Mouse (Mus musculus) cerebellum, postnatal 25 days (tissue): ENCODE measurements at regions not wholly inside any gene's neighbourhood (a gene's known extent, or its start where the extent isn't known, plus 50 kb on each side); places are given as distances from the start of the nearest gene placed in this dataset.
A peak's percentile ranks its signal among the peaks of the same experiment; 100 is the strongest.

ENCODE experiments used
- DNase-seq, 2 experiments: peaks; one replicate each; pipeline ENCODE4 v3.0.0; 2021; ENCODE audit warnings: mixed read lengths in 2 of 2

GRCm38 (mm10) chr4:53915326-53915725 lies 89.5 kb downstream of the Tmem38b start:
- DNase-seq: no peak

- DNase-seq: peak in 1 of 2 experiments; percentile 47
Measured at GRCm38 (mm10) chr4:53919188-53919587, 93.3 kb downstream of the Tmem38b start.

- no peak for DNase-seq
Measured at GRCm38 (mm10) chr4:53920587-53920986, 94.7 kb downstream of the Tmem38b start.

DNA sequence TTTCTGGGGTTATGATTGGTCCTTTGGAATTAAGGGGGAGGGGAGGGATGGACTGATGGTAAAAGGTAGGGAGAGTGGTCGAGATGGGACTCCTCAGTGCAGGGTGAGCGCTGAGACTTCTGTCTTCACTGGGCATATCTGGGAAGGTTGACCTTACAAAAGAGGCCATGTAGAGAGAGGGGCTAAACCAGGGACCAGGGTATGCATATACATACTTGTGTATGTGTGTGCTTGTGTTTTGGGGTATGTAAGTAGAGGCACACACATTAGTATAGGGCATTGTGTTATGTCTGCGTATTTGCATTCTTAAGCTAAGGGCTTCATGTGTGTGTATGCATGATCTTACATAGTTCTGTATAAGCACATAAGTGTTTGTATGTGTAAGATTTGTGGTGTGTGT lies 105.2 kb downstream of the Tmem38b start:
- DNase-seq: no peak

GRCm38 (mm10) chr4:53931499-53931898 lies 105.7 kb downstream of the Tmem38b start:
- DNase-seq: peak; percentile 23 to 45

- DNase-seq: no peak
Measured at GRCm38 (mm10) chr4:53935306-53935705, 109.5 kb downstream of the Tmem38b start.

DNA sequence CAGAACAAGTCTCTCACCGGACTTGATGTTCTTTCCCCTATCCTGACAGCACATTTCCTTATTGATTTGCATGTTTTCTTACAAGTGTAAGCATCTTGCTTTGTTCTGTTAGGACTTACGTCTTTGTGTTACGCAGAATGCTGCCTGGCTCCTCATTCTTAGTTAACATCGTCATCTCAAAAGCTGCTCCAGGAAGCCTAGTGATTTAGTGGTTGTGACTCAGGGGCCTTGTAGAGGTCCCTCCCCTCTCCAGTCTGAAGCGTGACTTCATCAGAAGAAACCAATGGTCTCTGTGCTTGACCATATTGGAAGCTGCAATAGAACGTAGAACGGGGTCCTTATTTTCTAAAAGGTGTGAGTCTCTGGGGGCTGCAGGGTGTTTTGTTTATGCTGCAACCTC lies 122.9 kb downstream of the Tmem38b start:
- DNase-seq: no peak

GRCm38 (mm10) chr4:53949164-53949563 lies 123.3 kb downstream of the Tmem38b start:
- DNase-seq: no peak

DNA sequence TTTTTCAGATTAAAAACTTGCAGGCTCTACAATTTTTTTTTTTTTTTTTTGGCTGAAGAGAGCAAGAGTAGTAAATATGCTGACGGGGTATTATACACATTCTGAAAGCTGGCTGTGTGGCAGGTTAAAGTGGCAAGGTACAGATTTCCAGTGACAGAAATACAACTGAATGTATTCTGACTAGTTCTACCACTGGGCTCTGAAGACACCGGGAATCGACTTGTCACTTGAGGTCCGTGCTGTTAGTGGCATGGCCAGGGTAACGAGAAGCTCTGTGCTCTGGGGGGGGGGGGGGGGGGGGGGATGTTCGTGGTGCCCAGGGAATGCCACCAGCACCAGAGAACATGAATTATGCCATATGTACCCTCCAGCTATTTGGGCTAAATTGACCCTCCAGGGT lies 124.7 kb downstream of the Tmem38b start:
- DNase-seq: no peak

DNA sequence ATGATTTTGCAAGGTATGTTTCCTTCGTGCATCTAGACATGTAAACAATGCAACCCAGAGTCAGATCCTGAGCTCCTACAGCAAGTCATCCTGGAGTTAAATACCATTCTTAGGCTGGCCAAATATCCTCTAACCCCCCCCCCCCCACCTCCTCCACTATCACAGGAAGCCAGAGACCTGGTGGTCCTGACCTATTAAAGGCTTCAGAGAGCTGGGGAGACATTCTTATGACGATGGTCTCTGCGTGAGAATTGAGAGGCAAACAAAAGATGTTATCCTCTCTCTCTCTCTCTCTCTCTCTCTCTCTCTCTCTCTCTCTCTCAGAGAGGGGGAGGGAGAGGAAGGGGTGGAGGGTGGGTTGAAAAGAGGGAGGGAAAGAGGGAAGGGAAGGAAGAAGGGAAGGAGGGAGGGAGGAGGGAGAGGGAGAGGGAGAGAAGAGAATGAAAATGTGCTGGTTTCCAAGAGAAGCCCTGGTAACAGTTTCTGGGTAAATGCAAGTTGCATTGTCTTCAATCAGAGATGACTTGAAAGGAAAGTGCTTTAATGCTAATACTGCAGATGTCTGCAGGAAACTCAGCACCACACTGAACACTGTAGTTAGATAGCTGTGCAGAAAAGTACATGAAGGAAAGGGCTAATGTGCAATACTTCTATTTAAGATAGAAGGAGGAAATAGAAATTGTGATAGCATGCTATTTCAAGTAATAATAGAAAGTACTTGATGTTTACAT lies 125.3 kb downstream of the Tmem38b start:
- DNase-seq: no peak

- no peak for DNase-seq
Measured at GRCm38 (mm10) chr4:53951734-53952109, 125.9 kb downstream of the Tmem38b start.

DNA sequence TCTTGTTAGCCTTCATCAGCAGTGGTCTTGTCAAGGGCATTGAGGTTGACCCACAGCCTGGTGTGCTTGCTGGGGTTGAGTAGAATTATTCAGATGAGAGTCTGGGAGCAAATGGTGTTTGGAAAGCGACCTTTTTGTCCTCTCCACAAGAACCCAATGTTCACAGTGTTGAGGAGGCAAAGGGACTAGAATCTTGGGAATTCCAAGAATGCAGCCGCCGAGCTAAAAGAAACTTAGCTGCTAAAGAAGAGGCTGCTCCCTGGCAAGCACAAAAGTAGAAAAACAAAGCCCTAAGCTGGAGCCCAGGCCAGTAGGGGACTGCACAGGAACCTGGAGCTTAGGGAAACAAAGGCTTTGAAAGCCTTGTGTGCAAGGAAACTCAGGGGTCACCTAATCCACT lies 126.4 kb downstream of the Tmem38b start:
- DNase-seq: no peak

GRCm38 (mm10) chr4:53962458-53962857 lies 136.6 kb downstream of the Tmem38b start:
- no peak for DNase-seq

- no peak for DNase-seq
Measured at GRCm38 (mm10) chr4:53970461-53970860, 144.6 kb downstream of the Tmem38b start.

GRCm38 (mm10) chr4:53970960-53971359 lies 145.1 kb downstream of the Tmem38b start:
- DNase-seq: no peak

DNA sequence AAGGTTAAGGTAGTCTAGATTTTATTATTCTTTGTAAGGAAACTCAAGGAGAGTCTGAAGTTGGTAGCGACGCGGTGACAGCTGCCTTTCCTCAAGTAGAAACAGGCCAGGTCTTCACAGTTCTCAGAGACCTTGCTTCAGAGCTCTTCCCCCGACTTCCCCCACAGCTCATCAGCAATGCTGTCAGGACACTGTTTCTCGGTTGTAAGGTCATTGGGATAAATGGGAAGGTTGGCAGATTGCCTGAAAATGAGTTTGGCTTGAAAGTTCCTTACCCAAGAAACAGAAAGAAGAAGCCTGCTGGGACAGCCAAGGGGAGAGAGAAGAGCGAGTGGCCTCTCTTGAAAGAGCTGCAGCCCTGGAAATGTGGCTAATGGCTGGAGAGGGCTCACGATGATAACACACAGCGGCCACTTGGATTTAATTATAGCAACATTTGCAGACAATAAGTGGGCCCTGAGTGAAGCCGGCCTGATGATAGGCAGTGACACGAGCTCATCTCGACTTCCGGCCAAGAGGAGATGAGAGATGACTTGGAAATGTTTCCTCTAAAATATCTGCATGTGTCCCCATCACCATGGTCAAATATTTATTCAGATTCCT lies 150.3 kb downstream of the Tmem38b start:
- no peak for DNase-seq

GRCm38 (mm10) chr4:53986519-53987301 lies 160.9 kb downstream of the Tmem38b start:
- DNase-seq: no peak

DNA sequence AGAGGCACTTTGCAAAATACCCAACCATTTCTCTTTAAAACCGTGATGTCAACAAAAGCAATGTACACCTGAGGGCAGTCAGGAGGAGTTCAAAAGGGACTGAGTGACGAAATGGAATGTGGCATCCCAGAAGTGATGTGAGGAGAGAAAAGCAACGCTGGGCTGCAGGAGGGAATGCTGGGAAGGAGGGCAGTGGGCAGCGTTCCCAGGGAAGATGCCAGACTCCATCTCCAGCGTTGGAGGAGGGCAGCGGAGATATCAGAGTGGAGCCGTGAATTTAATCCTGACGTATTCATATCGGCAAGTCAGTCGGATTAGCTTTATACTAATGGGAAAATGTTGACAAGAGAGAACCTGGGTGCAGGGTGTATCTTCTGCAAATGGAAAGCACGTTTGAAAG lies 161.7 kb downstream of the Tmem38b start:
- DNase-seq: peak; percentile 41 to 64

- DNase-seq: no peak
Measured at GRCm38 (mm10) chr4:54021069-54021829, 195.4 kb downstream of the Tmem38b start.

DNA sequence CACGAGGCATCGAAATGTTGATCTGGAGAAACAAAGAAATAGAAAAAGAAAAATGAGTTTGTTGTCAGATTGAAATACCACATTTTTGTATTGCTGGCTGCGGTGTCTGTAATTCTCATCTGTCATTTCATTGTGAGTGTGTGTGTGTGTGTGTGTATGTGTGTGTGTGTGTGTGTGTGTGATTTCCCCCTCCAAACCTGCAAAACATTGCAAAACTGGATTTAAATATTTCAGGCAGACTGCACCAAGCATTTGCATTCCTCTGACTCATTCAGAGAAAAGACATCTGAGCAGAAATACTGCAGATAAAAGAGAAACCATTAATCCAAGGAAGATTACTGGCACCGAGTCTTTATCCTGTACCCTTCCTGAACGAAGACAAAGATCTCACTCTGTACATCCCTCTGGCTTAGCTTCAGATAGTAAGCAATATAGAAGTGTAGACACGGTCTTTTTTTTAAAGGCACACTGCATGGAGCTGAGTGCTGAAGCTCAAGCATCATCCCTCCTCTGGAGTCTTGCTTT lies 196.1 kb downstream of the Tmem38b start:
- no peak for DNase-seq

GRCm38 (mm10) chr4:54026919-54027318 lies 201.1 kb downstream of the Tmem38b start:
- no peak for DNase-seq

DNA sequence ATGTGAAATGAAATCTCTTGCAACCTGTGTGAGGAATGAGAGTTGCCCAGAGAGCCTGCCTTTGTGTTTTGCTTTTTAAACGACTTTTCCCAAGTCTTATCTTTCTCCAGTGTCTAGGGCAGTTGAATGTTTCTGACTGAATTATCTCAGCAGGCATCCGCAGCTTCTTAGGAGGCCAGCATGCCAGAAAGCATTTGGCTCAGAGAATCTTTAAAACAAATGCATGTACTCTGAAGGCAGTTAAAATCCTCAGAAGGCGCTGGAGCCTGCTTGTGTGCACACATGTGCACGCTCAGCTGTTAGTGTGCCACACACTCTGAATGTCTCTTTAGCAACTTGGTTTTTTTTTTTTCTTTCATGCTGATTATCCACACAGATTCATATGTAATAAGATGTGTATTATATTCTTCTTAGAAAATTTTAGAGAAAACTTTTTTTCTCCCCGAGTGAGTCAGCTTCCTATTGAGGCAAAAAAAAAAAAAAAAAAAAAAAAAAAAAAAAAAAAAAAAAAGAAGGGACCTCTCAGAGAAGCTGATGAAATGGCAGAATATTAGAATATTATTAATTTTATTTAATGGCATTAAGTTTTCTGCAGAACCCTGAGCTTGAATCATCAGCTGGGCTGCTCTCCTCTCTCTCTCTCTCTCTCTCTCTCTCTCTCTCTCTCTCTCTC lies 201.9 kb downstream of the Tmem38b start:
- no peak for DNase-seq
